Mouse (Mus musculus) lung, embryonic 16.5 days (tissue): Measurements from ENCODE around the gene Nars2. TPM values are rescaled to one million over a fixed set of nuclear protein-coding genes. Genes with fewer than 3 reads are reported as not detected.

Experiments used
- ATAC-seq: fragments of 200-750 bp; cut with Nextera tagmentation; 2 replicates; pipeline ENCODE4 v1.8.0; 2017; ENCODE audit warnings: low read depth, mild to moderate bottlenecking, moderate library complexity
- H3K27ac ChIP-seq: fragments of 300-500 bp; sonication (generic); 2 replicates; pipeline ENCODE4 v1.5.1; 2014; ENCODE audit warnings: mild to moderate bottlenecking, control low read depth, low read length
- H3K27me3 ChIP-seq: fragments of 300-500 bp; sonication (generic); 2 replicates; pipeline ENCODE4 v1.6.1; 2014; ENCODE audit warnings: low read depth, low read length, mixed read lengths; ENCODE audit not compliant: control insufficient read depth, insufficient read depth
- H3K36me3 ChIP-seq: fragments of 300-500 bp; sonication (generic); 2 replicates; pipeline ENCODE4 v1.6.1; 2014; ENCODE audit warnings: low read length; ENCODE audit not compliant: control insufficient read depth, insufficient read depth
- H3K4me1 ChIP-seq: fragments of 300-500 bp; sonication (generic); replicated peaks from 2 replicates; pipeline ENCODE4 v1.6.1; 2014; ENCODE audit warnings: low read length, mixed read lengths; ENCODE audit not compliant: control insufficient read depth, insufficient read depth
- H3K4me2 ChIP-seq: fragments of 300-500 bp; sonication (generic); 2 replicates; pipeline ENCODE4 v1.6.1; 2014; ENCODE audit warnings: low read depth, low read length, control low read depth
- H3K4me3 ChIP-seq: fragments of 300-500 bp; sonication (generic); 2 replicates; pipeline ENCODE4 v1.5.1; 2014; ENCODE audit warnings: mild to moderate bottlenecking, low read length, control low read depth
- H3K9ac ChIP-seq: fragments of 300-500 bp; sonication (generic); 2 replicates; pipeline ENCODE4 v1.6.1; 2014; ENCODE audit warnings: low read length, control low read depth
- H3K9me3 ChIP-seq: fragments of 300-500 bp; sonication (generic); 2 replicates; pipeline ENCODE4 v1.6.1; 2016; ENCODE audit warnings: low read length; ENCODE audit not compliant: control insufficient read depth
- WGBS: fragments of 180-500 bp; shearing (Covaris S2); extraction: QIAGEN DNeasy Blood & Tissue Kit; methylation state at CpG from one replicate; pipeline ENCODE4 v1.1.7; 2014; 5-methylcytosine and 5-hydroxymethylcytosine counted together
- polyA plus RNA-seq: library from polyadenylated mRNA; unstranded; fragments of >200 nt; fragmentation: Nextera tagmentation; extraction: Ambion mirVana; gene quantifications from 2 replicates; pipeline ENCODE4 v1.2.1, GENCODE M21; 2015

Gene Nars2
- polyA plus RNA-seq, 1 experiment from 2014 or later = 18.0 TPM

- WGBS = 73% methylated on average over 1 of the region's 1 CpGs
- Histone ChIP-seq H3K9me3 (no peaks in the 10 kb centered on the region), H3K36me3 (no peaks in the 10 kb centered on the region), H3K9ac (no peak overlapping the region), H3K4me3 (no peak overlapping the region), H3K4me2 (no peak overlapping the region), H3K27ac (peak overlapping the region; percentile 95; the same call in 1 of the 2 replicates), H3K27me3 (no peaks in the 10 kb centered on the region), H3K4me1 (peaks cover 25% of the 10 kb centered on the region)
- ATAC-seq = peak; percentile 37
Measured at GRCm38 (mm10) chr7:97084181-97084580, 132.9 kb downstream of the Nars2 start.

DNA sequence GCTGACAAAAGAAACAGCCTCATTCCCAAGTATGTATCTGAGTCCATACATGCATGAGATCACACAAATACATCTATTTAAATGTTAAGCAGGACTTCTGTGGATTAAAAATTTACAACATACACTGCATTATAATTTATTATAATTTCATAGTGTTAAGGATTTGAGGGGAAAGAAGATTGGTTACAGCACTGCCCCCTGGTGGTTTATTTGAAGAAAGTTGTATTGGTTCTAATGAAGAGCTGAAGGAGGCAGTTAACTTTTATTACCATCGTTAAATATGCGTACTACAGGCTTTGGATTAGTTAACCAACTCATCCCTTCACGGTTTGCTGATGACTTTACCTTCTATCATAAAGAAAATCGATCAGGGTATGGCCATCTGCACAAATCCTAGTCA is 134.0 kb downstream of the Nars2 start:
- no peaks in the 10 kb centered on the region for H3K36me3 ChIP-seq
- WGBS = 21% methylated on average over 4 of the region's 4 CpGs
- H3K27me3 ChIP-seq = no peaks in the 10 kb centered on the region
- H3K4me2 ChIP-seq = no peak overlapping the region
- H3K4me3 ChIP-seq = no peak overlapping the region
- H3K9me3 ChIP-seq = no peaks in the 10 kb centered on the region
- peaks cover 21% of the 10 kb centered on the region for H3K4me1 ChIP-seq
- ATAC-seq = no peak
- no peak overlapping the region for H3K27ac ChIP-seq
- no peak overlapping the region for H3K9ac ChIP-seq

DNA sequence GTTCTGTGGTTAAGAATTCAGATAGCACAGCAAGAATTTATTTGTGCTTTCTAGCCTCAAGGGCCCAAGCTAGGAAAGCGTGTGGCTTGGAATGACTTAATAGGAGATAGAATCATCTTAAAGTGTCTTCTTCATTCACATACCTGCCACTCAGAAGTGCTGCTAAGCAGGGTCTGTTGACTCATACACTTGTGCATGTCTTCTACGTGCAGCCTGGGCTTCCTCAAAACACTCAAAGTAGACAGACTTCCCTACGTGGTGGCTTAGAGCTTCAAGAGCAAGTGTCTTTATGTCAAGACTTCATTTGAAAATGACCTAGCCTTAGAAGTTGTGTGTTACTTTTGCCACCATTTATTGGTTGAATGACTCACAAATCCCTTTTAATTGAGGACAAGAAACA is 142.9 kb downstream of the Nars2 start:
- 61% methylated on average over 3 of the region's 3 CpGs for WGBS
- Histone ChIP-seq H3K27me3 (no peaks in the 10 kb centered on the region), H3K4me3 (no peak overlapping the region), H3K9ac (no peak overlapping the region), H3K36me3 (no peaks in the 10 kb centered on the region), H3K27ac (no peak overlapping the region), H3K9me3 (no peaks in the 10 kb centered on the region), H3K4me1 (no peaks in the 10 kb centered on the region), H3K4me2 (no peak overlapping the region)
- no peak for ATAC-seq

- Histone ChIP-seq H3K4me1 (no peaks in the 10 kb centered on the region), H3K27me3 (no peaks in the 10 kb centered on the region), H3K9me3 (no peaks in the 10 kb centered on the region), H3K4me3 (no peak overlapping the region), H3K27ac (no peak overlapping the region), H3K9ac (no peak overlapping the region), H3K4me2 (no peak overlapping the region), H3K36me3 (no peaks in the 10 kb centered on the region)
- WGBS = 83% methylated on average over 3 of the region's 3 CpGs
- no peak for ATAC-seq
Measured at GRCm38 (mm10) chr7:97108119-97108518, 156.8 kb downstream of the Nars2 start.

Other genes starting within 250 kb of the Nars2 start
- gene Gab2, start 130.1 kb downstream of the Nars2 start, polyA plus RNA-seq = 8.9 and 9.1 TPM in 2 replicates